Mouse (Mus musculus) hindbrain, postnatal 0 days (tissue): ENCODE data around the gene Smarca4. TPM values are rescaled to one million over a fixed set of nuclear protein-coding genes. Genes with fewer than 3 reads are reported as not detected.

Source experiments
- ATAC-seq: fragments of 200-750 bp; cut with Nextera tagmentation; 2 replicates; pipeline ENCODE4 v1.8.0; 2017; ENCODE audit warnings: mild to moderate bottlenecking, moderate TSS enrichment, moderate library complexity
- DNase-seq: peaks from one replicate; pipeline ENCODE4 v3.0.0-alpha.2; 2015; ENCODE audit warnings: low spot score
- H3K27ac ChIP-seq: fragments of 300-500 bp; sonication (generic); 2 replicates; pipeline ENCODE4 v1.5.1; 2014; ENCODE audit warnings: mild to moderate bottlenecking
- H3K27me3 ChIP-seq: fragments of 300-500 bp; sonication (generic); 2 replicates; pipeline ENCODE4 v1.6.1; 2014; ENCODE audit warnings: low read length, mixed read lengths; ENCODE audit not compliant: insufficient read depth
- H3K36me3 ChIP-seq: fragments of 300-500 bp; sonication (generic); 2 replicates; pipeline ENCODE4 v1.6.1; 2014; ENCODE audit warnings: low read length, mixed read lengths; ENCODE audit not compliant: insufficient read depth
- H3K4me1 ChIP-seq: fragments of 300-500 bp; sonication (generic); 2 replicates; pipeline ENCODE4 v1.6.1; 2014; ENCODE audit warnings: antibody characterized with exemption, low read length, mixed read lengths; ENCODE audit not compliant: insufficient read depth
- H3K4me2 ChIP-seq: fragments of 300-500 bp; sonication (generic); 2 replicates; pipeline ENCODE4 v1.6.1; 2014; ENCODE audit warnings: low read depth, mild to moderate bottlenecking, low read length, moderate library complexity, mixed read lengths
- H3K4me3 ChIP-seq: fragments of 300-500 bp; sonication (generic); 2 replicates; pipeline ENCODE4 v1.5.1; 2014; ENCODE audit warnings: low read length
- H3K9ac ChIP-seq: fragments of 300-500 bp; sonication (generic); replicated peaks from 2 replicates; pipeline ENCODE4 v1.6.1; 2014; ENCODE audit warnings: mild to moderate bottlenecking, low read length, moderate library complexity, mixed read lengths
- H3K9me3 ChIP-seq: fragments of 300-500 bp; sonication (generic); 2 replicates; pipeline ENCODE4 v1.6.1; 2016; ENCODE audit warnings: low read length, mixed read lengths
- CTCF ChIP-seq: IDR thresholded peaks from 2 replicates; pipeline ENCODE4 v1.5.1; 2016; ENCODE audit warnings: antibody characterized with exemption, control low read depth, low read depth
- WGBS: fragments of 180-500 bp; shearing (Covaris S2); extraction: QIAGEN DNeasy Blood & Tissue Kit; methylation state at CpG from one replicate; pipeline ENCODE4 v1.1.7; 2014; 5-methylcytosine and 5-hydroxymethylcytosine counted together
- polyA plus RNA-seq: library from polyadenylated mRNA; unstranded; fragments of >200 nt; fragmentation: Nextera tagmentation; extraction: Ambion mirVana; gene quantifications from 2 replicates; pipeline ENCODE4 v1.2.1, GENCODE M21; 2015
- total RNA-seq: library from RNA; depleted of rRNA; stranded (reverse); fragments of >200 nt; gene quantifications from 2 replicates; pipeline ENCODE4 v1.2.3, GENCODE M21; 2014

Gene Smarca4
- total and polyA plus RNA-seq, 2 experiments from 2014 or later, result 80.6 to 171 TPM

GRCm38 (mm10) chr9:21626571-21626970 lies 10.6 kb downstream of the Smarca4 start:
- H3K9ac ChIP-seq, result no peak overlapping the region
- no peak for DNase-seq

GRCm38 (mm10) chr9:21627145-21627795 lies 11.3 kb downstream of the Smarca4 start:
- no peak overlapping the region for H3K4me3 ChIP-seq

More at GRCm38 (mm10) chr9:21626571-21626970, 10.6 kb downstream of the Smarca4 start:
- no peaks in the 10 kb centered on the region for H3K36me3 ChIP-seq
- no peak overlapping the region for H3K4me2 ChIP-seq
- no peaks in the 10 kb centered on the region for H3K4me1 ChIP-seq
- peak; percentile 50 for TF ChIP-seq CTCF
- H3K4me3 ChIP-seq, result no peak overlapping the region
- no peaks in the 10 kb centered on the region for H3K27me3 ChIP-seq
- no peak overlapping the region for H3K27ac ChIP-seq
- H3K9me3 ChIP-seq, result no peaks in the 10 kb centered on the region
- ATAC-seq, result no peak

GRCm38 (mm10) chr9:21630673-21631072 lies 14.7 kb downstream of the Smarca4 start:
- no peak overlapping the region for H3K27ac ChIP-seq
- peaks cover 27% of the 10 kb centered on the region for H3K36me3 ChIP-seq
- peak; percentile 68 for TF ChIP-seq CTCF
- H3K4me2 ChIP-seq, result no peak overlapping the region
- no peaks in the 10 kb centered on the region for H3K4me1 ChIP-seq
- no peaks in the 10 kb centered on the region for H3K9me3 ChIP-seq
- H3K9ac ChIP-seq, result no peak overlapping the region
- ATAC-seq (no peak), DNase-seq (peak; percentile 54)
- H3K27me3 ChIP-seq, result no peaks in the 10 kb centered on the region
- H3K4me3 ChIP-seq, result no peak overlapping the region
- 72% methylated on average over 3 of the region's 3 CpGs for WGBS

More at GRCm38 (mm10) chr9:21627145-21627795, 11.3 kb downstream of the Smarca4 start:
- 45% methylated on average over 5 of the region's 5 CpGs for WGBS
- no peak overlapping the region for H3K9ac ChIP-seq
- TF ChIP-seq CTCF, result no peak
- no peaks in the 10 kb centered on the region for H3K27me3 ChIP-seq
- DNase-seq, result peak; percentile 37
- H3K27ac ChIP-seq, result no peak overlapping the region
- no peak overlapping the region for H3K4me2 ChIP-seq
- H3K36me3 ChIP-seq, result no peaks in the 10 kb centered on the region
- no peak for ATAC-seq
- H3K4me1 ChIP-seq, result no peaks in the 10 kb centered on the region
- no peaks in the 10 kb centered on the region for H3K9me3 ChIP-seq

GRCm38 (mm10) chr9:21633106-21633505 lies 17.1 kb downstream of the Smarca4 start:
- H3K27ac ChIP-seq, result no peak overlapping the region
- TF ChIP-seq CTCF, result no peak
- H3K4me1 ChIP-seq, result no peaks in the 10 kb centered on the region
- H3K4me3 ChIP-seq, result no peak overlapping the region
- ATAC-seq (no peak), DNase-seq (no peak)
- no peaks in the 10 kb centered on the region for H3K9me3 ChIP-seq
- no peak overlapping the region for H3K9ac ChIP-seq
- H3K4me2 ChIP-seq, result no peak overlapping the region
- H3K36me3 ChIP-seq, result peaks cover 48% of the 10 kb centered on the region
- no peaks in the 10 kb centered on the region for H3K27me3 ChIP-seq
- 44% methylated on average over 3 of the region's 3 CpGs for WGBS

GRCm38 (mm10) chr9:21635639-21636038 lies 19.7 kb downstream of the Smarca4 start:
- Histone ChIP-seq H3K4me2 (no peak overlapping the region), H3K4me1 (no peaks in the 10 kb centered on the region), H3K4me3 (no peak overlapping the region), H3K9me3 (no peaks in the 10 kb centered on the region), H3K36me3 (peaks cover 66% of the 10 kb centered on the region), H3K9ac (no peak overlapping the region), H3K27ac (no peak overlapping the region; the same call in 1 of the 2 replicates), H3K27me3 (no peaks in the 10 kb centered on the region)
- DNase-seq, result peak; percentile 29
- ATAC-seq, result peak; percentile 8; the same call in 1 of the 2 replicates
- 39% methylated on average over 7 of the region's 7 CpGs for WGBS
- TF ChIP-seq CTCF, result no peak

GRCm38 (mm10) chr9:21639031-21639430 lies 23.1 kb downstream of the Smarca4 start:
- H3K4me3 ChIP-seq, result no peak overlapping the region
- WGBS, result 83% methylated on average over 11 of the region's 11 CpGs
- no peak for ATAC-seq
- peaks cover 87% of the 10 kb centered on the region for H3K36me3 ChIP-seq
- DNase-seq, result no peak
- no peaks in the 10 kb centered on the region for H3K27me3 ChIP-seq
- H3K9ac ChIP-seq, result no peak overlapping the region
- TF ChIP-seq CTCF, result no peak
- H3K4me2 ChIP-seq, result no peak overlapping the region
- H3K4me1 ChIP-seq, result no peaks in the 10 kb centered on the region
- H3K27ac ChIP-seq, result no peak overlapping the region
- no peaks in the 10 kb centered on the region for H3K9me3 ChIP-seq

GRCm38 (mm10) chr9:21646366-21646765 lies 30.4 kb downstream of the Smarca4 start:
- H3K36me3 ChIP-seq, result peaks cover 62% of the 10 kb centered on the region
- no peak for DNase-seq
- H3K9me3 ChIP-seq, result no peaks in the 10 kb centered on the region
- WGBS, result 96% methylated on average over 3 of the region's 3 CpGs
- H3K4me2 ChIP-seq, result no peak overlapping the region
- ATAC-seq, result no peak
- no peak for TF ChIP-seq CTCF
- H3K4me1 ChIP-seq, result no peaks in the 10 kb centered on the region
- H3K27ac ChIP-seq, result no peak overlapping the region
- no peaks in the 10 kb centered on the region for H3K27me3 ChIP-seq
- H3K4me3 ChIP-seq, result no peak overlapping the region
- no peak overlapping the region for H3K9ac ChIP-seq
